Mouse (Mus musculus): ENCODE data around the gene Nos3. TPM values are rescaled to one million over a fixed set of nuclear protein-coding genes. Genes with fewer than 3 reads are reported as not detected.

Gene Nos3
- polyA plus RNA-seq, 1 experiment, result 0.92 TPM

DNA sequence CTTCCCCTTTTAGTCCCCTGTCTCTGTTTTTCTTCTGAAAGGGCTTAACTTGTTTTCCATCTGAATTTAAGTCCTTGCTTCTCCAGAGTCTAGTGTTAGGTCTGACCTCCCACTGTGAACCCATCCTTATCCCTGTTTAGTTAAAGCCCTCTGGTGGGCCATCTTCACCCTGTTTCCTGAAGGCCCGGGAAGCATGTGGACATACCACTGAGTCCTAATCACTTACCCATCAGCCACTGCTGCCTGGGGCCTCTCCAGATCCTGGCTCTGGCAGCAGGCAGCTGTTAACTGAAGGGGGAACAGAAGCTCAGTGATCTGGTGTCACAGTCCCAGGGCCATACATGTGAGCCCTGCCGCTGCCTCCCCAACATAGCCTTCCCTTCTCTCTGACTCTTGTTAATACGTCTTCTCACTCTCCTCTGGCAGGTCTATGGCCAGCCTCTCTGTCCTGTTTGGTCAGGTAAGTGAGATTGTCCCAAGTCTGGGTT is 40.8 kb downstream of the Nos3 start:
- Histone ChIP-seq H3K27me3 (ENCODE audit: control insufficient read depth, insufficient read depth, insufficient read length) (no peaks in the 10 kb centered on the region), H3K79me2 (ENCODE audit: control insufficient read depth, insufficient read depth) (no peaks in the 10 kb centered on the region), H3K4me2 (ENCODE audit: low read depth) (peak overlapping the region; percentile 65), H3ac (ENCODE audit: control insufficient read depth, insufficient read length) (no peak overlapping the region), H3K36me3 (ENCODE audit: control insufficient read depth, insufficient read depth) (no peaks in the 10 kb centered on the region), H3K4me3 (no peak overlapping the region)
- TF ChIP-seq USF1 (IDR thresholded peaks at IDR 0.05; ENCODE audit: low read depth), result no peak
- TF ChIP-seq TCF12 (IDR thresholded peaks at IDR 0.05; ENCODE audit: insufficient read depth, poor library complexity, severe bottlenecking), result no peak
- peak in 2 of 3 experiments; percentile 53 to 83 for TF ChIP-seq MYOD1 (IDR thresholded peaks at IDR 0.05; ENCODE audit: control insufficient read depth in 1 of 3, insufficient read length in 2 of 3, low read depth in 2 of 3)
- TF ChIP-seq MYOG (IDR thresholded peaks at IDR 0.05; ENCODE audit: control insufficient read depth in 1 of 3, insufficient read depth in 1 of 3, insufficient read length in 2 of 3, low read depth in 2 of 3), result peak; percentile 17 to 72 (median 63)
- peak; percentile 29 for TF ChIP-seq POLR2AphosphoS2 (IDR thresholded peaks at IDR 0.05; ENCODE audit: insufficient read length, low read depth)
- TF ChIP-seq CEBPB (IDR thresholded peaks at IDR 0.05; ENCODE audit: insufficient read depth, poor library complexity, severe bottlenecking), result no peak

DNA sequence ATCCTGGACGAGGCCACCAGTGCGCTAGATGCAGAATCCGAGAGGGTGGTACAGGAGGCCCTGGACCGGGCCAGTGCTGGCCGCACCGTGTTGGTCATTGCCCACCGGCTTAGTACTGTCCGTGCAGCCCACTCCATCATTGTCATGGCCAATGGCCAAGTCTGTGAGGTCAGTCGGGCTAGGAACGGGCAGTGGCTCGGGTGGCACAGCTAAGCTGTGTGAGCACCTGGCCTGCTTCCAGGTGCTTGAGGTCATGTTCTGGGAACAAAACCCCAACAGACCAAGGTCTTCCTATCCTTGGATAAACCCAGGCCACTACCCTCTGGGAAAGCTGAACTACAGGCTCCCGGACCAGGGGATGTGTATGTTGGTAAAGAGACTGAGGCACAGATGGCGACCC is 44.0 kb downstream of the Nos3 start:
- H3K36me3 ChIP-seq (ENCODE audit: control insufficient read depth, insufficient read depth), result no peaks in the 10 kb centered on the region
- no peaks in the 10 kb centered on the region for H3K79me2 ChIP-seq (ENCODE audit: control insufficient read depth, insufficient read depth)
- no peak overlapping the region for H3K4me2 ChIP-seq (ENCODE audit: low read depth)
- no peak overlapping the region for H3K4me3 ChIP-seq
- no peak for TF ChIP-seq REST (IDR thresholded peaks at IDR 0.05; ENCODE audit: insufficient read depth, insufficient read length)
- no peak for TF ChIP-seq SRF (IDR thresholded peaks at IDR 0.05; ENCODE audit: control insufficient read depth, insufficient read length, low read depth)
- TF ChIP-seq POLR2A (IDR thresholded peaks at IDR 0.05; ENCODE audit: insufficient read length, low read depth), result no peak
- no peak for TF ChIP-seq MYOG (IDR thresholded peaks at IDR 0.05; ENCODE audit: control insufficient read depth in 1 of 3, insufficient read depth in 1 of 3, insufficient read length in 2 of 3, low read depth in 2 of 3)
- no peak for TF ChIP-seq E2F4 (IDR thresholded peaks at IDR 0.05; ENCODE audit: insufficient read depth)
- TF ChIP-seq POLR2AphosphoS2 (IDR thresholded peaks at IDR 0.05; ENCODE audit: insufficient read length, low read depth), result no peak
- no peak for TF ChIP-seq TCF12 (IDR thresholded peaks at IDR 0.05; ENCODE audit: insufficient read depth, poor library complexity, severe bottlenecking)
- no peaks in the 10 kb centered on the region for H3K27me3 ChIP-seq (ENCODE audit: control insufficient read depth, insufficient read depth, insufficient read length)
- H3ac ChIP-seq (ENCODE audit: control insufficient read depth, insufficient read length), result no peak overlapping the region

DNA sequence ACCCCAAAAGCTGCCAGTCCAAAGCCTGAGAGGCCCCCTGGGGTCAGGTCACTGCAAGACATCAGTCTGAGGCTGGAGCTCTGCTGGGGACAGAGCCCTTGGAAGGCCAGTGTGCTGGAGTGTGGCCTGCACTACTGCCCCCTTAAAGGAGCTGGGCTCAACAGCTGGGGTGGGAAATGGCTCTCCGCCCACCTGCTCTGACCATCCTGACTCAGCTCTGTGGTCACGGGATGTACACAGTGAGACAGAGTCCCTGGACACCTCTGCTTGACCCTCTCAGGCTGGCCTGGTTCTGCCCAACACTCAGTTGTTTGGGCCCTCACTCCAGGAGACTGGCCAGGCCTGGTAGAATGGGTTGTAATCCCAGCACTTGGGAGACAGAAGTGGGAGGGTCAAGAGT is 44.9 kb downstream of the Nos3 start:
- H3K36me3 ChIP-seq (ENCODE audit: control insufficient read depth, insufficient read depth), result no peaks in the 10 kb centered on the region
- no peaks in the 10 kb centered on the region for H3K79me2 ChIP-seq (ENCODE audit: control insufficient read depth, insufficient read depth)
- no peaks in the 10 kb centered on the region for H3K27me3 ChIP-seq (ENCODE audit: control insufficient read depth, insufficient read depth, insufficient read length)
- TF ChIP-seq TCF3 (IDR thresholded peaks at IDR 0.05; ENCODE audit: insufficient read length, low read depth) (no peak), MYOD1 (IDR thresholded peaks at IDR 0.05; ENCODE audit: control insufficient read depth in 1 of 3, insufficient read length in 2 of 3, low read depth in 2 of 3) (peak in 2 of 3 experiments; percentile 96 to 98), REST (IDR thresholded peaks at IDR 0.05; ENCODE audit: insufficient read depth, insufficient read length) (no peak), SRF (IDR thresholded peaks at IDR 0.05; ENCODE audit: control insufficient read depth, insufficient read length, low read depth) (no peak), CEBPB (IDR thresholded peaks at IDR 0.05; ENCODE audit: insufficient read depth, poor library complexity, severe bottlenecking) (no peak), POLR2AphosphoS2 (IDR thresholded peaks at IDR 0.05; ENCODE audit: insufficient read length, low read depth) (peak; percentile 33), POLR2A (IDR thresholded peaks at IDR 0.05; ENCODE audit: insufficient read length, low read depth) (no peak), MYOG (IDR thresholded peaks at IDR 0.05; ENCODE audit: control insufficient read depth in 1 of 3, insufficient read depth in 1 of 3, insufficient read length in 2 of 3, low read depth in 2 of 3) (peak in 2 of 3 experiments; percentile 93 to 97), E2F4 (IDR thresholded peaks at IDR 0.05; ENCODE audit: insufficient read depth) (no peak), USF1 (IDR thresholded peaks at IDR 0.05; ENCODE audit: low read depth) (peak; percentile 37), TCF12 (IDR thresholded peaks at IDR 0.05; ENCODE audit: insufficient read depth, poor library complexity, severe bottlenecking) (peak; percentile 16), MAX (IDR thresholded peaks at IDR 0.05; ENCODE audit: low read depth) (no peak)
- H3K4me3 ChIP-seq, result no peak overlapping the region
- peak overlapping the region; percentile 2 for H3K4me2 ChIP-seq (ENCODE audit: low read depth)
- H3ac ChIP-seq (ENCODE audit: control insufficient read depth, insufficient read length), result no peak overlapping the region

DNA sequence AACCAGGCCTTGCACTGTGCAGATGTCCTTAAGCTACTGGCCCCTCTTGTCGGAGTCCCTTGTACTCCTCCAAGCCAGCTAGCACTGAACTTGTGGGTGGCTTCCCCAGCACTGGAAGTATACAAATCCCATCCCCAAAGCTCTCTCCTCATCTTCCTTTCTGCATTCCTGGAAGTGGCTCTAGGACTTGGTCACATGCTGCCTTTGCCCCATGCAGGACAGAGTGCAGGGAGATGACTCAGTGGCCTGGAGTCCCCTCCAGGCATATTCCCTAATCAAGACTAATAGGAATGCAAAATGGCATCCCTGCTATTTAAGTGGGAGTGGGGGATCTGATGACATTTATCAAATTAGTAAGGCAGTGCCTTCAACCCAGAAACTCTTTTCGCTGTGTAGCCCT is 47.5 kb downstream of the Nos3 start:
- Histone ChIP-seq H3K4me2 (ENCODE audit: low read depth) (no peak overlapping the region), H3K4me3 (no peak overlapping the region), H3K27me3 (ENCODE audit: control insufficient read depth, insufficient read depth, insufficient read length) (no peaks in the 10 kb centered on the region), H3K79me2 (ENCODE audit: control insufficient read depth, insufficient read depth) (no peaks in the 10 kb centered on the region), H3K36me3 (ENCODE audit: control insufficient read depth, insufficient read depth) (no peaks in the 10 kb centered on the region), H3ac (ENCODE audit: control insufficient read depth, insufficient read length) (no peak overlapping the region)
- TF ChIP-seq USF1 (IDR thresholded peaks at IDR 0.05; ENCODE audit: low read depth) (peak; percentile 72), MYOG (IDR thresholded peaks at IDR 0.05; ENCODE audit: control insufficient read depth in 1 of 3, insufficient read depth in 1 of 3, insufficient read length in 2 of 3, low read depth in 2 of 3) (no peak)

DNA sequence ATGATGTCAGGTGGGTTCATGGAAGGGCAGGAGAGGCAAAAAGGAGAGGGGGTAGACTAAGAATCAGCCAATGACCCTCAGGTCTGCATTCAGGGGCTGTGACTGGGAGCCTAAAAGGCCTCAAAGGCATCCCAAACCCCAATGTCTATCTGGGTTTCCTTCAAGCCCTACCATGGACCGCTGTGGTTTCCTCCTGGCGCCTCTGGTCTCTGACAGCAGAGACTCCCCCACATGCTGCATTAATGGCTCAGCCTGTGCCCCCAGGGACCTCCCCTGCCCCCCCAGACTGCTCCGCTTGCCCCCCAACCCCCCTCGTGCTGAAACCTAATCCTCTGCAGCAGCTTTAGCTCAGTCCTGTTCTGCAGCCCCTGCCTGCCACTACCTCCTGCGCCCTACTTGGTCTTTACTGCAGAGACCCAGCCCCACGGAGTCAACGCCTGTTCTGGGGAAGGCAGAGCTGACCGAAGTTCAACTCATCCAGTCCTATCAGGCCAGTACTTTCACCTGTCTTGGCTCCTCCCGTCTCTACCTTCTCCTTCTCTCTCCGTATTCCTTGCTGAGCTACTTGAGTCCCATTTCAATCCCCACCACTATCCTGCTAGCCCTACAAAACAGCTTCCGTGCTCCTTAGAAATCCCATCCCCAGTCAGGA is 48.6 kb downstream of the Nos3 start, which contains the start of gene Asic3:
Asic3 (plus strand) TSS at position 351 of the 652 bp plus-strand sequence.
- Histone ChIP-seq H3K4me2 (ENCODE audit: low read depth) (no peak within 1 kb of the TSS), H3K4me3 (no peak within 1 kb of the TSS), H3K27me3 (ENCODE audit: control insufficient read depth, insufficient read depth, insufficient read length) (no peaks in the 10 kb centered on the region), H3K79me2 (ENCODE audit: control insufficient read depth, insufficient read depth) (no peaks in the 10 kb centered on the region), H3ac (ENCODE audit: control insufficient read depth, insufficient read length) (no peak within 1 kb of the TSS), H3K36me3 (ENCODE audit: control insufficient read depth, insufficient read depth) (no peaks in the 10 kb centered on the region)
- no peak for TF ChIP-seq REST (IDR thresholded peaks at IDR 0.05; ENCODE audit: insufficient read depth, insufficient read length)
- TF ChIP-seq CEBPB (IDR thresholded peaks at IDR 0.05; ENCODE audit: insufficient read depth, poor library complexity, severe bottlenecking), result no peak
- no peak for TF ChIP-seq POLR2A (IDR thresholded peaks at IDR 0.05; ENCODE audit: insufficient read length, low read depth)
- TF ChIP-seq POLR2AphosphoS2 (IDR thresholded peaks at IDR 0.05; ENCODE audit: insufficient read length, low read depth), result no peak
- no peak for TF ChIP-seq MYOD1 (IDR thresholded peaks at IDR 0.05; ENCODE audit: control insufficient read depth in 1 of 3, insufficient read length in 2 of 3, low read depth in 2 of 3)
- no peak for TF ChIP-seq MYOG (IDR thresholded peaks at IDR 0.05; ENCODE audit: control insufficient read depth in 1 of 3, insufficient read depth in 1 of 3, insufficient read length in 2 of 3, low read depth in 2 of 3)
- TF ChIP-seq TCF3 (IDR thresholded peaks at IDR 0.05; ENCODE audit: insufficient read length, low read depth), result no peak
- no peak for TF ChIP-seq E2F4 (IDR thresholded peaks at IDR 0.05; ENCODE audit: insufficient read depth)
- no peak for TF ChIP-seq MAX (IDR thresholded peaks at IDR 0.05; ENCODE audit: low read depth)
- TF ChIP-seq TCF12 (IDR thresholded peaks at IDR 0.05; ENCODE audit: insufficient read depth, poor library complexity, severe bottlenecking), result no peak
- TF ChIP-seq SRF (IDR thresholded peaks at IDR 0.05; ENCODE audit: control insufficient read depth, insufficient read length, low read depth), result no peak
- TF ChIP-seq USF1 (IDR thresholded peaks at IDR 0.05; ENCODE audit: low read depth), result no peak
